Mouse (Mus musculus) intestine, embryonic 16.5 days (tissue): Measurements from ENCODE around the gene Rex1bd. TPM values are rescaled to one million over a fixed set of nuclear protein-coding genes. Genes with fewer than 3 reads are reported as not detected.

Experiments
- ATAC-seq: fragments of 200-750 bp; cut with Nextera tagmentation; 2 replicates; pipeline ENCODE4 v1.8.0; 2017; ENCODE audit warnings: moderate TSS enrichment, moderate library complexity
- H3K27ac ChIP-seq: fragments of 300-500 bp; sonication (generic); 2 replicates; pipeline ENCODE4 v1.5.1; 2014; ENCODE audit warnings: mild to moderate bottlenecking, low read length
- H3K27me3 ChIP-seq: fragments of 300-500 bp; sonication (generic); replicated peaks from 2 replicates; pipeline ENCODE4 v1.6.1; 2014; ENCODE audit warnings: low read length, control low read depth, mixed read lengths; ENCODE audit not compliant: control insufficient read depth, insufficient read depth
- H3K36me3 ChIP-seq: fragments of 300-500 bp; sonication (generic); 2 replicates; pipeline ENCODE4 v1.6.1; 2014; ENCODE audit warnings: low read length, control low read depth; ENCODE audit not compliant: control insufficient read depth, insufficient read depth
- H3K4me1 ChIP-seq: fragments of 300-500 bp; sonication (generic); 2 replicates; pipeline ENCODE4 v1.6.1; 2014; ENCODE audit warnings: low read length, control low read depth, mixed read lengths; ENCODE audit not compliant: control insufficient read depth, insufficient read depth
- H3K4me2 ChIP-seq: fragments of 300-500 bp; sonication (generic); 2 replicates; pipeline ENCODE4 v1.6.1; 2014; ENCODE audit warnings: low read depth, low read length, control low read depth
- H3K4me3 ChIP-seq: fragments of 300-500 bp; sonication (generic); 2 replicates; pipeline ENCODE4 v1.5.1; 2014; ENCODE audit warnings: mild to moderate bottlenecking, low read length
- H3K9ac ChIP-seq: fragments of 300-500 bp; sonication (generic); 2 replicates; pipeline ENCODE4 v1.6.1; 2014; ENCODE audit warnings: low read depth, low read length
- H3K9me3 ChIP-seq: fragments of 300-500 bp; sonication (generic); 2 replicates; pipeline ENCODE4 v1.6.1; 2016; ENCODE audit warnings: low read length, control low read depth; ENCODE audit not compliant: control insufficient read depth
- WGBS: fragments of 180-500 bp; shearing (Covaris S2); extraction: QIAGEN DNeasy Blood & Tissue Kit; methylation state at CpG from one replicate; pipeline ENCODE4 v1.1.7; 2014; 5-methylcytosine and 5-hydroxymethylcytosine counted together
- polyA plus RNA-seq: library from polyadenylated mRNA; unstranded; fragments of >200 nt; fragmentation: Nextera tagmentation; extraction: Ambion mirVana; gene quantifications from 2 replicates; pipeline ENCODE4 v1.2.1, GENCODE M21; 2015

Rex1bd gene
- polyA plus RNA-seq, 1 experiment from 2014 or later = 137 TPM

DNA sequence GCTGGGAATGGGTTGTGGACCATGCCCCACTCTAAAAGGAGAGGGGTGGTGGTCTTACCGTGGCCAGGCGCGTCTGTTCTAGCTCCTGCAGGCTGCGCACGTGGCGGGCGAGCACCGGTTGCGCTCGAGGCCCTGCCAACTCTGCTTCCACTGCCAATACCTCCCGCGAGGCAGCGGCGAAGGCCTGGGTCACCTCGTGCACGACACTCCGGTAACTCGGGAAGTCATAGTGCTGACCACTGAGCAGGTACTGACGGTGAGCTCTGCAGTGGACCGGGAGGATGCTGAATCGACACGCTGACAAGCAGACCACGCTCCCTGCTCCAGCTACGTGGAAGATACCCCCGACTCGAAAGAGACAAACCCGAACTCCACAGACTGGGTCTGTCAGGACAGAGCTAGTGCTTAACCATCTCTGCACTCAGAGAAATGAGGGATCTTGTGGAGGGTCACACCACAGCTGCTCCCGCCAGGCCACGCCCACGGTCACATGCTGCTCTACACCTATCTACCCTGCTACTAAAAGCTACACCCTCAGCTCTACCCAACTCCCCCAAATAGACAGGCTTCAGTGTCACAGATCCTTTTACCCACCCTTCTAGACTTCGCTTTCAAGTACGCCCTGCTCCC lies 739 bp downstream of the Rex1bd start:
- Histone ChIP-seq H3K9me3 (no peaks in the 10 kb centered on the region), H3K4me3 (peak overlapping the region; percentile 77), H3K27ac (0 out of 2 replicates have a peak overlapping the region, but pooled peaks have one; percentile 95), H3K9ac (peak overlapping the region; percentile 96), H3K27me3 (peaks cover 25% of the 10 kb centered on the region), H3K4me2 (peak overlapping the region; percentile 88), H3K4me1 (peaks cover 37% of the 10 kb centered on the region), H3K36me3 (peaks cover 7% of the 10 kb centered on the region)
- no peak for ATAC-seq
- WGBS = 28% methylated on average over 32 of the region's 32 CpGs

DNA sequence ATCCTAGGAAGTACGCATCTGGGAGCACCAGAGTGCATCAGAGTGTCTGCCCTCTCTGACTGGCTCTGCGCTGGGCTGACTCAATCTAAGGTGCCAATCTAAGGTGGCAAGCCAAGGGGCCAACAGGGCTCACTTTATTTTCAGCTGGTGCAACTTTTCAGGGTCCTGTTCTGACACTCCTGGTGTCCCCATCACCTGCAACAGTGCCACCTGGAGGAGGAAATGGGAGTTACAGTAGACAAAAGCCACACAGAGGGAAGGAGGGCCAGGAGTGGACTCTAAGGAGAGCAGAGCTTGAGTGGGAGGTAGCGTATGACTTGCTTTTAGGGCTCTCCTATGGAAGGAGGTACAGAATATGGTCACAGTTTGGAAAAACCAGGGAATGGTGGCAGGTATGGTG lies 1.7 kb downstream of the Rex1bd start:
- Histone ChIP-seq H3K27ac (no peak overlapping the region), H3K27me3 (peaks cover 33% of the 10 kb centered on the region), H3K4me3 (no peak overlapping the region), H3K36me3 (peaks cover 7% of the 10 kb centered on the region), H3K4me2 (no peak overlapping the region), H3K9me3 (no peaks in the 10 kb centered on the region), H3K4me1 (peaks cover 42% of the 10 kb centered on the region), H3K9ac (no peak overlapping the region)
- 83% methylated on average over 3 of the region's 3 CpGs for WGBS
- no peak for ATAC-seq

DNA sequence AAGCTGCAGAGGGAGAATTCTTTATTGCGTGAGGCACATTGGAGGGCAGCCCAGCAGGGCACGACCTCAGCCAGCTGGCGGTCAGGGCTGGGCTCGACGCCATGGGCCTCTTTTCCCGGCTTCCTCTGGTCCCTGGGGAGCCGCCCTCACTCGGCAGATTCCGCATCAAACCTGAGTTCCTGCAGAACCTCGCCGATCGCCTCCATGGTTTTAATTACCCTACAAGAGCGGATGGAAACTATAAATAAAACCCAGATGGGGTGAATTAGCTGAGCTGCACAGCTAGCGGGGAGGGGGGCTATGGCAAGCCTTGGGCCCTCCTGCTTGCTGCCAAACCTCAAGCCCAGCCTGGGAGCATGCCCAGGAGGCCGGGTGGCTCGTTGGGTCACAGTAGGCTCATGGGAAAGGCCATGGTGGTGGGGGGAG lies 2.2 kb downstream of the Rex1bd start:
- no peaks in the 10 kb centered on the region for H3K9me3 ChIP-seq
- peaks cover 7% of the 10 kb centered on the region for H3K36me3 ChIP-seq
- no peak overlapping the region for H3K9ac ChIP-seq
- peaks cover 42% of the 10 kb centered on the region for H3K4me1 ChIP-seq
- 63% methylated on average over 16 of the region's 16 CpGs for WGBS
- H3K27me3 ChIP-seq = peaks cover 35% of the 10 kb centered on the region
- ATAC-seq = no peak
- no peak overlapping the region for H3K27ac ChIP-seq
- no peak overlapping the region for H3K4me2 ChIP-seq
- no peak overlapping the region for H3K4me3 ChIP-seq

DNA sequence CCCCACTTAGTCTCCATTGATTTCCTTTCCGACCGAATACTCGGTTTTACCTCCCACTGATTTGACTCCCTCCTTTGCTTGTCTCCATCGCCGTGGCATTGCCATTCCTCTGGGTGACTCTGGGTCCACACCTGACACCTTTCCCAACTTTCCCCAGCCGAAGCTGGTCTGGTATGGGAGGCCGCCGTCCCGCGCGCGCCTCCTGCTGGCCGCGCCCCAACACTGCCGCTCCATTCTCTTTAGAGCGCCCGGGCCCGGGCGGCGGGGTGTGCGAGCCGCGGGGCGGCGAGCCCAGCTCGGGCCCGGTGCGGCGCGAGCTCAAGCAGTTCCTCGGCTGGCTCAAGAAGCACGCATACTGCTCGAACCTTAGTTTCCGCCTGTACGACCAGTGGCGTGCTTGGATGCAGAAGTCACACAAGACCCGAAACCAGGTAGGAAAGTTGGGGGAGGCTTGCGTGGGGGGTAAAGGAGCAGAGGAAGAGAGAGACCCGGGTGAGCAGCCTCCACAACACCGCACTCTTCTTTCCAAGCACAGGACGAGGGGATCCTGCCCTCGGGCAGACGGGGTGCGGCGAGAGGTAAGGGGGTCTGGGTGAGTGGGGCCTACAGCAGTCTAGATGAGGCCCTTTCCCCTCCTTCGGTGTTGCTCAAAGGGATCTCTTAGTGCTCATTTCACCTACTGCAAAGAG lies 3.3 kb downstream of the Rex1bd start:
- H3K4me1 ChIP-seq = peaks cover 32% of the 10 kb centered on the region
- no peaks in the 10 kb centered on the region for H3K9me3 ChIP-seq
- H3K36me3 ChIP-seq = peaks cover 7% of the 10 kb centered on the region
- H3K27me3 ChIP-seq = peaks cover 46% of the 10 kb centered on the region
- 16% methylated on average over 46 of the region's 46 CpGs for WGBS
- no peak overlapping the region for H3K27ac ChIP-seq
- 0 out of 2 replicates have a peak overlapping the region, but pooled peaks have one; percentile 2 for H3K9ac ChIP-seq
- H3K4me3 ChIP-seq = no peak overlapping the region
- no peak overlapping the region for H3K4me2 ChIP-seq
- peak; percentile 9; the same call in 1 of the 2 replicates for ATAC-seq

DNA sequence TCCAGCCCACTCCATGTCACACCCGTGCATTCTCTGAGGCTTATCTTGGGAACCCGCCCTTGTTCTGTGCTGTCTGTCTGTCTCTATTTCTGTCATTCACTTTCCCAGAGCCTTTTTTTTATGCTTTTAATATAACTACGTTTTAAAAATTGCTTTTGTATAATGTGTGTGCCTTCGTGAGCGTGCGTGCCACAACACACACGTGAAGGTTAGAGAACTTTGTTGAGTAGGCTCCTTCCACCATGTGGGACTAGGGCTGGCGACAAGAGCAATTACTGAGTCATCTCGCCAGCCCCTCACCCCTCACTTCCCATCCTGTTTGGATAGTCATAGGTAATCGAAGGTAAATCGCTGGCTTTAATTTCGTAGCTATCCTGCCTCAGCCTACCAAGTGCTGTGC lies 4.0 kb downstream of the Rex1bd start:
- Histone ChIP-seq H3K27ac (no peak overlapping the region), H3K4me1 (peaks cover 32% of the 10 kb centered on the region), H3K36me3 (peaks cover 1% of the 10 kb centered on the region; the same call in 1 of the 2 replicates), H3K4me2 (peak overlapping the region; percentile 28; the same call in 1 of the 2 replicates), H3K9me3 (no peaks in the 10 kb centered on the region), H3K27me3 (peaks cover 51% of the 10 kb centered on the region), H3K4me3 (no peak overlapping the region), H3K9ac (peak overlapping the region; percentile 15; the same call in 1 of the 2 replicates)
- ATAC-seq = no peak
- WGBS = 34% methylated on average over 12 of the region's 12 CpGs

DNA sequence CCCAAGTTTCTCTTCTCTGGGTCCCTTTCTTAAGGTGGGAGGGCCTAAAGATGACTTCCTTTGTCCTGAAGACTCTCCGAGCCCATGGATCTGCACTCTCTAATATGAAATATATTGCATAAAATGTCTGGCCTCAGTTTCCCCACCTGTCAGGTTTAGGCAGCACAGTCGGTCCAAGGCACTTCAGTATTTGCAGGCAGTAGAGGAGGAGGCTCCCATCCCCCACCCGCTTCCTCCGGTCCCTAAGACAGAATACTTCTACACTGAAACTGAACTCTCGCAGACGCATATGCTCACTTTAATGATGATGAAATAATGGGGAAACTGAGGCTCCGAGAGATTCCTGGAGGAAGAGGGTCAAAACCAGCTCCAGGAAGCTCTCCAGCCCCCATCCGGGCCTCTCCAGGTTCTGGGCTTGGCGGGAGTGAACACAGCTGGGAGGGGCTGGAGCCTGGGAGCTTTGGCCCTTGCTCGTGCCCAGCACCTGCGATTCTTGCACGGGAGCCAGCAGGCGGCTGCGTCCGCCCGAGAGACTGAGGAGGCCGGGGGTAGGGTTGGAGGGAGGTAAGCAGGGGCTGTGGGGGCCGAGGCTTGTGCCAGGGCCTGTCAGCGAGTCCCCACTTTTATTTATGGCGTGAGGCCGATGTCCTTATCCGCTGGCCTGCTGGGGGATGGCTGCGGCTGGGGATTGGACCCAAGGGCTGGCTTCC lies 4.6 kb downstream of the Rex1bd start:
- H3K27me3 ChIP-seq = peaks cover 57% of the 10 kb centered on the region
- H3K9ac ChIP-seq = peak overlapping the region; percentile 15; the same call in 1 of the 2 replicates

DNA sequence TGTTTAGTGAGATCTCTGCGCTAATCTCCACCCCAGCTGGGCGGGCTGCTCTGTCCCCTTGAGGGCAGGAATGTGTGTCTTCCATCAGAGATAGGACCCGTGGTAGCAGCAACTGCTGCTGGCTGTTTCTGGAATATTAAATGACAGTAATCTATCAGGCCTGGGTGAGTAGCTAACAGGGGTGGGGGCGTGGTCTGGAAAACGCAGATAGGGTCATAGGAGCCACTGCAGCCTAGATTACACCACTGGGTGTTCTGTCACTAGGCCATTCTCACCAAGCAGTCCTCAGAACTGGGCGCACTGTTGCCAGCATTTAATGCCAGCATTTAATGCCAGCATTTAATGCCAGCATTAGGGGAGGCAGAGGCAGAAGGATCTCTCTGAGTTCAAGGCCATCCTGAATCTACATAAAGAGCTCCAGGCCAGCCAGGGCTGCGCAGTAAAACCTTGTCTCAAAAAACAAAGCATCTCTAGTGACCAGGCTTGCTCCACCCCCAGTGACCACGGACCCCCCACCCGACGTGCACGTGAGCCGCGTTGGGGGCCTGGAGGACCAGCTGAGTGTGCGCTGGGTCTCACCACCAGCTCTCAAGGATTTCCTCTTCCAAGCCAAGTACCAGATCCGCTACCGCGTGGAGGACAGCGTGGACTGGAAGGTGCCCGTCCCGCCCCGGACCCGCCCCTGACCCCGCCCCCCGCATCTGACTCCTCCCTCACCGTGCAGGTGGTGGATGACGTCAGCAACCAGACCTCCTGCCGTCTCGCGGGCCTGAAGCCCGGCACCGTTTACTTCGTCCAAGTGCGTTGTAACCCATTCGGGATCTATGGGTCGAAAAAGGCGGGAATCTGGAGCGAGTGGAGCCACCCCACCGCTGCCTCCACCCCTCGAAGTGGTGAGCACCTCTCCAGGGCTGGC lies 5.9 kb downstream of the Rex1bd start:
- no peak overlapping the region for H3K27ac ChIP-seq
- no peaks in the 10 kb centered on the region for H3K9me3 ChIP-seq
- H3K4me1 ChIP-seq = peaks cover 26% of the 10 kb centered on the region
- H3K4me2 ChIP-seq = peak overlapping the region; percentile 41
- ATAC-seq = peak; percentile 26
- H3K4me3 ChIP-seq = peak overlapping the region; percentile 30
- WGBS = 9% methylated on average over 39 of the region's 39 CpGs
- H3K27me3 ChIP-seq = peaks cover 70% of the 10 kb centered on the region
- no peak overlapping the region for H3K9ac ChIP-seq
- no peaks in the 10 kb centered on the region for H3K36me3 ChIP-seq

More for the DNA sequence above, 4.6 kb downstream of the Rex1bd start:
- Histone ChIP-seq H3K4me2 (peak overlapping the region; percentile 28; the same call in 1 of the 2 replicates), H3K4me3 (no peak overlapping the region), H3K9me3 (no peaks in the 10 kb centered on the region), H3K27ac (no peak overlapping the region), H3K36me3 (no peaks in the 10 kb centered on the region), H3K4me1 (peaks cover 32% of the 10 kb centered on the region)
- no peak for ATAC-seq
- 16% methylated on average over 23 of the region's 23 CpGs for WGBS

DNA sequence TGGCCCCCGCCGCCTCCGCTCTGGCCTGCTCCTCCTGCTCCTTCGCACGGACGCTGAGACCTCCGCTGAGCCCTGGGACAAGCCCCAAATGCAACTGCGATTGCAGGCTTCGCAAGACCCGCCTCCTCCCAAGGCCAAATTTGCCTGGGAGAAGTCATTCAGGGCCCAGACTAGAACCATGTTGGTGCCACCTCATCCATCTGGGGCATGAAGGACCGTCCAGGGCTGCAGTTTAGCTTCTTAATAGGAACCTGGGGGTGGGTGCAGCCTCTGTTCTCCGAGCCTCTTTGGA lies 10.8 kb downstream of the Rex1bd start:
- no peak for ATAC-seq
- H3K27me3 ChIP-seq = peaks cover 93% of the 10 kb centered on the region
- H3K36me3 ChIP-seq = no peaks in the 10 kb centered on the region
- no peak overlapping the region for H3K4me2 ChIP-seq
- H3K4me1 ChIP-seq = peaks cover 25% of the 10 kb centered on the region
- no peaks in the 10 kb centered on the region for H3K9me3 ChIP-seq
- H3K27ac ChIP-seq = no peak overlapping the region
- H3K4me3 ChIP-seq = no peak overlapping the region
- H3K9ac ChIP-seq = no peak overlapping the region
- 11% methylated on average over 12 of the region's 12 CpGs for WGBS
